Mouse (Mus musculus) urinary bladder, adult 18-20 months (tissue): Measurements from ENCODE around the gene Eif2b3.

ENCODE experiments used
- DNase-seq, 2 experiments: peaks; one replicate each; pipeline ENCODE4 v3.0.0; 2022; ENCODE audit warnings: low spot score in 2 of 2, mixed read lengths in 2 of 2

Eif2b3 gene

GRCm38 (mm10) chr4:117019206-117020134 is at the start of gene Eif2b3:
Gene Eif2b3, plus strand, starts transcription at chr4:117019402.
- DNase-seq = peak; percentile 81 to 88

GRCm38 (mm10) chr4:116976503-116976902 is 42.7 kb upstream of the Eif2b3 start:
- no peak for DNase-seq

DNA sequence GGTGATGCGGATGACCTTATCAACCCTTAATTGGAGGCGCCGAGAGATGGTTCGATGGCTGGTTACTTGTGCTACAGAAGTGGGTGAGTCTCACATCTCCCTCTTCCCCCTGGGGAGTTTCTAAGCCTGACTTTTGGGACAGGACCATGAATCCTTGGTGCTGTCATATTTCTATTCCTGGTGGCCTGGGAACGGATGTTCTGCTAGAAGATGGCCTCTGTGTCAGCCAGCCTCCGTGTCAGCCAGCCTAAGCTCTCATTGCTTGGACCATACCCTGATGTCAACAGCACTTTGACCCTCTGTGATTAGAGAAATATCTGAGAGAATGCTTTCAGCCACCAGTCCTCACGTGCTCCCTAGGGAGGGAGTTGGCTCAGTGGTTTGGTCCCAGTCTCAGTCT is 33.5 kb upstream of the Eif2b3 start:
- no peak for DNase-seq

GRCm38 (mm10) chr4:116986400-116987121 is 32.6 kb upstream of the Eif2b3 start:
- peak in 1 of 2 experiments; percentile 31 for DNase-seq

GRCm38 (mm10) chr4:116987122-116987456 is 32.1 kb upstream of the Eif2b3 start:
- peak in 1 of 2 experiments; percentile 41 for DNase-seq

GRCm38 (mm10) chr4:116989731-116990130 is 29.5 kb upstream of the Eif2b3 start:
- no peak for DNase-seq

DNA sequence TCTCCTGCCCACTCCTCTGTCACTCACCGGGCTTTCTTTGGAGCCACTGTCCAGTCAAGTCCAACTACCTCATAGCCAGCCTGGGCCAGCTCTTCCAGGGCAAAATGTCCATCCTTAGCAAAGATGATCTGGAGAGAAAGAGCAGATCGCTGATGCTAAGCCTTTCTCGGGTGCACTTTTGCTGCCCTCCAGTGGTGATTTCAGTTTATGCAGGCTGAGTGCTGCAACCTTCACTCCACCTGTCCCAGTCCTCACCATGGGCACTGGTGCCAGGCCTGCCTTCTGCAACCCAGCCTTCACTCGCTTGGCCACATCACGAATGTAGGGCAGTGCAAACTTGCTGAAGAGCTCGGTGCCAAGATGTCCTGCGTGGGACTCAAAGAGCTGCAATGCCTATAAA is 27.8 kb upstream of the Eif2b3 start:
- DNase-seq = peak; percentile 59 to 71

- DNase-seq = peak; percentile 95 to 96
These were observed 25.3 kb upstream of the Eif2b3 start, which contains the start of gene Urod for GRCm38 (mm10) chr4:116993672-116994621. Gene Urod, minus strand, starts transcription at chr4:116994413.

DNA sequence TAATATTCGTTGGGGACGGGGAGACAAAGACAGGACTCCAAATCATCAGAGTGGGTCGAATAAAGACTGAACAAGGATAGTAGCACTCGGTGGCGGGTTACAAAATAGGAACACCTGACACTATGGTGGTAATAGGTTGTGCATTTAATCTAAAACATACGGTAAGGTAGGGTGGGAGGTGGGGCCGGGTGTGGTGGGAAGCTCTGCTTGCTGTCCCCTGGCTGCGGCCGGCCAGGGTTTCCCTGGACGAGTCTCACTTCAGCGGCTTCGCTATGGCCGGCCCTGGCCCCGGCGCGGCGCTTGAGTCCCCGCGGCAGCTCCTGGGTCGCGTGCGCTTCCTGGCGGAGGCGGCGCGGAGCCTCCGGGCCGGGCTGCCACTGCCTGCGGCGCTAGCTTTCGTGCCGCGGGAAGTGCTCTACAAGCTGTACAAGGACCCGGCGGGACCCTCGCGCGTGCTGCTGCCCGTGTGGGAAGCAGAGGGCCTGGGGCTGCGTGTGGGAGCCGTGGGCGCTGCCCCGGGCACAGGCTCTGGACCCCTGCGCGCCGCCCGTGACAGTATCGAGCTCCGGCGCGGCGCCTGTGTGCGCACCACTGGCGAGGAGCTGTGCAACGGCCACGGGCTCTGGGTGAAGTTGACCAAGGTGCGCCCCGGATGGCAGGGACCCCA is 23.9 kb upstream of the Eif2b3 start, which contains the start of gene Hectd3:
TSS of gene Hectd3 (plus strand) at position 187 of the 667 bp plus-strand sequence.
- DNase-seq = peak; percentile 36 to 67

DNA sequence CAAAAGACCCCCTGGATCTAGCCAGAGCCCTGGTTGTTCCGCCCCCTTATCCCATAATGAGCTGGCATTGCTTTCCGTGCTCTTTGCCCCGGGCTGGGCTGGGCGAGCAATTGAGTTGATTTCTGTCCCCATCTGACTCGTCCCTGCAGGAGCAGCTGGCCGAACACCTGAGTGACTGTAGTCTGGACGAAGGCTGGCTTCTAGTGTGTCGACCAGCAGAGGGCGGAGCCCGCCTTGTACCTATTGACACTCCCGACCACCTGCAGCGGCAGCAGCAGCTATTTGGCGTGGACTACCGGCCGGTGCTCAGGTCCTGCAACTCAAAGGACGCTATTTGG is 23.4 kb upstream of the Eif2b3 start:
- DNase-seq = peak in 1 of 2 experiments; percentile 57

DNA sequence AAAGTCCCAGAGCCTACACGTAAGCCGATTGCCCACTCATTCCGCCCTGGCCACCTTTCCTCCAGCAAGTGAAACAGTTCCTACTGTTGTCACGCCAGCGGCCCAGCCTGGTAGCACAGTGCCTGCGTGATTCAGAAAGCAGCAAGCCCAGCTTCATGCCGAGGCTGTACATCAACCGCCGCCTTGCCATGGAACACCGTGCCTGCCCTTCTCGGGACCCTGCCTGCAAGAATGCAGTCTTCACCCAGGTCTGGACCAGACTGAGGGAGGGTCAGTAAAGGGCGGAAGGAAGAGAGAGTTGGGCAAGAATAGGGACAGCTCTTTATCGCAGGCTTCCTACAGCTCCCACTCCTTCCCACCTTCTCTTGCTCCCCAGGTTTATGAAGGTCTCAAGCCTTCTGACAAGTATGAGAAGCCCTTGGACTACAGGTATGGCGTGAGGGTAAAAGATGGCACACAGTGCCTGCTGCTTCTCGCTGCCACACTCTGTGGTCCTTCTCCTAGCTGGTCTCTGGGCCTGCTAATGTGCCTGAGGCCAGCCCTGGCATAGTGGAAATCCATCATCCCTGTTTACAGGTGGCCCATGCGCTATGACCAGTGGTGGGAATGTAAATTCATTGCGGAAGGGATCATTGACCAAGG is 19.6 kb upstream of the Eif2b3 start:
- no peak for DNase-seq

DNA sequence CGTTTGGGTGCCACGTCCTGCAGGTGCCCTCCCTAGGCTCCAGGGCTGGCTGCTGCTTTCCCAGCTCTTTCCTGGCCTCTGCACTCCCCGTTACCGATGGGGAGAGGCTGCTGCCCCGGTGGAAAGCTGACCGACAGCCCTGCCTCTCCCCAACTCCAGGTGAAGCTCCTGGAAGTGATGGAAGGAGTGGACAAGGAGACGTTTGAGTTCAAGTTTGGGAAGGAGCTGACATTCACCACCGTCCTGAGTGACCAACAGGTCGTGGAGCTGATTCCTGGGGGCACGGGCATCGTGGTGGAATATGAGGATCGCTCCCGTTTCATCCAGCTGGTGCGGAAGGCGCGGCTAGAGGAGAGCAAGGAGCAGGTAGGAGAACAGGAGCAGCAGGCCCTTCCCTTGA is 17.2 kb upstream of the Eif2b3 start:
- DNase-seq = no peak

GRCm38 (mm10) chr4:117002543-117003521 is 16.4 kb upstream of the Eif2b3 start:
- peak; percentile 34 to 35 for DNase-seq

DNA sequence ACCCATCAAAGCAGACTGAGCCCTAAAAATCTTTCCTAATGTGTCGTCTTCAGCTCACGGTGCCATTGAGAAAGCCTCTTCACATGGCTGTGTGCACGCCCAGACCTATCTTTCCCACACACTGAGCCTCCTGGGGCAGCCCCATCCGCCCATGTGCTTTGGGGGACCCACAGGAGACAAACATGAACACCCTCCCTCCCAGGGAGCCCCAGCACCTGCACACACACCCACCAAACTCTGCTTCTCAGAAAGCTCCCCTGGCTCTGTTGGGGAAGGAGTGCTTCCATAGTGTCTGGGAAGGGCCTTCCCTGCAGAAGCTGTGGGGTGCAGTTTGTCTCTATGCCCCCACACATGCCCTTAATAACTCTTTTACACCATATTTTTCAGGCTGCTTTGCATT is 14.6 kb upstream of the Eif2b3 start:
- no peak for DNase-seq

GRCm38 (mm10) chr4:117005611-117006400 is 13.4 kb upstream of the Eif2b3 start:
- no peak for DNase-seq

DNA sequence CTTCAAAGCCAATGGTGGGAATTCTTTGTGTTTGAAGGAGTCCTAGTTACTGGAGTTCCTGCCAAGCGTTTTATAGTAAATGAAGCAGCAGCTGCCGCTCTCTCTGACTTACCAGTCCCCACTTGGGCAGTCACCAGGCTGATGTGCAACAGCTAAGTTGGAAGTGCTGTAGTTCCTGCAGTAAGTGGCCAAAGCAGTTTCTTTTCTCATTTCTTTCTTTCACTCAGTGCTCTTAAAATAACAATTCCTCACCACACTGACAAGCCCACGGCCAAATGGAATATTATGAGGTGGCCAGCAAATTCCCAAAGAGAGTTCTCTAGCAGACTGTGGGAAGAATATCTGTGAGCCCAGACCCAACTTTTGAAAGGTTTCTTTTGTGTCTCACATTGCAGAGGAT is 12.1 kb upstream of the Eif2b3 start:
- no peak for DNase-seq

DNA sequence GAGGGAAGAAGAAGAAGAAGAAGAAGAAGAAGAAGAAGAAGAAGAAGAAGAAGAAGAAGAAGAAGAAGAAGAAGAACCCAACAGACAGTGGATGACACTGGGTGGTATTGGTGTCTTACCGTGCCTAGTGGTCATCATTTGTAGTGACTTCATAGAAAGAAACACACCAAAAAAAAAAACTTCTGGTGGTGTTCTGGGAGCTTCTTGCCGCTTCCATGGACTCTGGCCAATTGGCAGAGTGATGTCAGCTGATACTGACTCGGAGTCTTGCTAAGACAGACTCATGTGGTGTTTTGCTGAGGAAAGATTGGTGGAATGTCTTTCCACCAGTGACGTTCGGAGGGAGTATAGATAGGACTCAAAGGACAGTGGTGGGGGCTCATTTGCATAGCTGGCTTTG is 9.0 kb upstream of the Eif2b3 start:
- no peak for DNase-seq

GRCm38 (mm10) chr4:117013596-117013995 is 5.6 kb upstream of the Eif2b3 start:
- no peak for DNase-seq
